Mouse (Mus musculus): ENCODE data around the gene Gm28048.

DNA sequence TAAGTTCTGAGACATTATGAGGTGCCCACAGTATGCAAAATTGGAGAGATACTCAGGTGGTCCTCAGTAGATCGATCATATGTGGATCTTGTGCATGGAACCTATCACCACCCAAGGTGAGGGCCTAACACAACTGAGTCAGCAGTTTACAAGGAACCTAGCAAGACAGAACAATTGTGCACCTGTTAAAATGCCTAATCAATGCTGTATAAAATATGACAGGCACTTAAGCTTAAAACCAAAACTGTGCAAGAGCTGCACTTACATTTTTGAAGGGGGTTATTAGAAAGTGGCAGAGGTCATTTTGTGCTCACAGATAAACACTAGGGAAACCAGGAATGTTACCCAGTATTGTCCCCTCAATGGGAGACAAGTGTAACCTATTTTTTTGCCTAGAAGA is 23.4 kb upstream of the Gm28048 start:
- TF ChIP-seq POLR2A (IDR thresholded peaks at IDR 0.05; ENCODE audit: borderline replicate concordance, extremely low read depth, insufficient read depth, insufficient read length, poor library complexity, severe bottlenecking) (no peak), CTCF (IDR thresholded peaks at IDR 0.05; ENCODE audit: borderline replicate concordance, extremely low read depth, insufficient read depth, insufficient read length) (no peak)
